Mouse (Mus musculus) left cerebral cortex, postnatal 10 days (tissue): ENCODE results near the gene Gm20828. TPM values are rescaled to one million over a fixed set of nuclear protein-coding genes. Genes with fewer than 3 reads are reported as not detected.
"Not testable (repeated sequence)": the region's sequence is repeated elsewhere in the genome, so short reads cannot be mapped to it uniquely, and the experiment has no call there.

Experiments used
- DNase-seq, 2 experiments: peaks; one replicate each; pipeline ENCODE4 v3.0.0; 2021 to 2022; ENCODE audit warnings: low spot score in 2 of 2, mixed read lengths in 1 of 2; ENCODE audit errors: extremely low spot score in 1 of 2
- intact Hi-C: fragments of 180-260 bp; cut with DNase I; formaldehyde crosslinking; loops from one replicate; pipeline ENCODE4 v1.15.1; 2025
- total RNA-seq, 2 experiments: library from RNA; stranded (reverse); gene quantifications; 2 replicates each; pipeline ENCODE4 v1.2.3; 2021

Gene Gm20828
- total RNA-seq = not detected

- DNase-seq, intact Hi-C loops: not testable (repeated sequence)
Measured at GRCm38 (mm10) chrY:11199274-11199673, at the start of gene Gm20828. Gene Gm20828 (minus strand): TSS chrY:11199374.
